Mouse (Mus musculus) ES-E14 (cell line): ENCODE data around the gene Scg3. TPM values are rescaled to one million over a fixed set of nuclear protein-coding genes. Genes with fewer than 3 reads are reported as not detected.
A peak's percentile ranks its signal among the peaks of the same experiment; 100 is the strongest.

ENCODE experiments used
- DNase-seq: peaks from one replicate; pipeline ENCODE4 v3.0.0-alpha.2; 2013; ENCODE audit warnings: low read depth, low spot score
- H3K27ac ChIP-seq: 2 replicates; pipeline ENCODE4 v1.5.1; 2012; ENCODE audit warnings: low read depth, mild to moderate bottlenecking, low read length, moderate library complexity, mixed read lengths; ENCODE audit not compliant: poor library complexity, insufficient read depth, severe bottlenecking
- H3K36me3 ChIP-seq: 2 replicates; pipeline ENCODE4 v1.6.1; 2012; ENCODE audit warnings: mild to moderate bottlenecking, low read length, moderate library complexity, mixed read lengths; ENCODE audit not compliant: control insufficient read depth, poor library complexity, insufficient read depth, severe bottlenecking
- H3K4me1 ChIP-seq, 2 experiments: fragments of 150-350 bp in 1 of 2; sonication (generic) in 1 of 2; 2 replicates each; pipeline ENCODE4 v1.6.1; 2012; ENCODE audit warnings: low read length in 2 of 2, mild to moderate bottlenecking in 1 of 2, mixed read lengths in 1 of 2; ENCODE audit not compliant: control insufficient read depth in 2 of 2, insufficient read depth in 2 of 2, poor library complexity in 1 of 2
- H3K4me3 ChIP-seq, 2 experiments: fragments of 150-350 bp in 1 of 2; sonication (generic) in 1 of 2; 2 replicates each; pipeline ENCODE4 v1.5.1; 2012; ENCODE audit warnings: low read length in 2 of 2, low read depth in 1 of 2, mild to moderate bottlenecking in 1 of 2, mixed read lengths in 1 of 2; ENCODE audit not compliant: insufficient read depth in 1 of 2, poor library complexity in 1 of 2, severe bottlenecking in 1 of 2
- H3K9ac ChIP-seq: 2 replicates; pipeline ENCODE4 v1.6.1; 2012; ENCODE audit warnings: low read depth, mild to moderate bottlenecking, low read length, mixed read lengths; ENCODE audit not compliant: poor library complexity, insufficient read depth, severe bottlenecking
- H3K9me3 ChIP-seq: fragments of 150-350 bp; sonication (generic); 2 replicates; pipeline ENCODE4 v1.6.1; 2012; ENCODE audit warnings: low read depth, mild to moderate bottlenecking, low read length; ENCODE audit not compliant: control insufficient read depth, insufficient read depth
- CHD2 ChIP-seq: IDR thresholded peaks from 2 replicates; pipeline ENCODE4 v1.6.1; 2014; ENCODE audit warnings: mild to moderate bottlenecking, low read depth, low read length, inconsistent platforms
- HCFC1 ChIP-seq: IDR thresholded peaks from 2 replicates; pipeline ENCODE4 v1.6.1; 2012; ENCODE audit warnings: low read length, inconsistent platforms, borderline replicate concordance; ENCODE audit not compliant: insufficient read depth
- MAFK ChIP-seq: IDR thresholded peaks from 2 replicates; pipeline ENCODE4 v1.6.1; 2014; ENCODE audit warnings: mild to moderate bottlenecking, low read depth, low read length, inconsistent platforms; ENCODE audit not compliant: insufficient read depth
- ZC3H11A ChIP-seq: IDR thresholded peaks from 2 replicates; pipeline ENCODE4 v1.6.1; 2012; ENCODE audit warnings: low read depth, mild to moderate bottlenecking, inconsistent platforms, low read length, borderline replicate concordance
- ZNF384 ChIP-seq: IDR thresholded peaks from 2 replicates; pipeline ENCODE4 v1.6.1; 2012; ENCODE audit warnings: low read depth, low read length, inconsistent platforms
- in situ Hi-C, 2 experiments: fragments of 600-800 bp; cut with MboI; formaldehyde crosslinking; loops; one replicate each; pipeline ENCODE4 v1.15.1; 2025; ENCODE audit warnings: low sequenced_read_pairs in 2 of 2, inconsistent platforms in 1 of 2; ENCODE audit not compliant: unreplicated experiment in 2 of 2
- total RNA-seq: library from RNA; depleted of rRNA; stranded (reverse); fragments of 300-350 nt; gene quantifications from 2 replicates; pipeline ENCODE4 v1.2.3, GENCODE M21; 2012

Gene Scg3
- total RNA-seq, 1 experiment = 0.76 TPM

DNA sequence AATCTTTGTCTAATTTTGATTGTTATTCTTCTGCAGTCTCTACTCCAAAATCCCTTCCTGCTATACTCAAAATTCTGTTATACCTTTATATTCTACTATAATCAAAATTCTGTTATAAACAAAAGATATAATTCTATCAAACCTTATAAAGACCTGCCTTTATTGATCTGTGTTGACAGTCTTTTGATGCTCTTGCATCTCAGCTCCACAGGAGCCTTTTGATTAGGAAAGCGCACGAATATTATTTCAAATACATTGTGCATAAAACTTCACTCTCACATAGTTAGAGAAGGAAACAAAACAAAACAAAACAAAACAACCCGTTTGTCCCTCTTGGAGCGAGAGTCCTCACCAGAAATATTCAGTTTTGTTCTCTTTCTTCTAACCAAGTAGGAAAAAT, 436 bp upstream of the Scg3 start:
- Histone ChIP-seq H3K36me3 (no peaks in the 10 kb centered on the region), H3K9me3 (no peaks in the 10 kb centered on the region), H3K9ac (peak overlapping the region; percentile 65), H3K27ac (no peak overlapping the region), H3K4me1 (no peaks in the 10 kb centered on the region; a peak in 1 of 4 replicates), H3K4me3 (peak overlapping the region; percentile 47 to 51)
- DNase-seq = no peak
- TF ChIP-seq ZC3H11A (no peak), MAFK (no peak)
- in situ Hi-C loops = no loop called here

DNA sequence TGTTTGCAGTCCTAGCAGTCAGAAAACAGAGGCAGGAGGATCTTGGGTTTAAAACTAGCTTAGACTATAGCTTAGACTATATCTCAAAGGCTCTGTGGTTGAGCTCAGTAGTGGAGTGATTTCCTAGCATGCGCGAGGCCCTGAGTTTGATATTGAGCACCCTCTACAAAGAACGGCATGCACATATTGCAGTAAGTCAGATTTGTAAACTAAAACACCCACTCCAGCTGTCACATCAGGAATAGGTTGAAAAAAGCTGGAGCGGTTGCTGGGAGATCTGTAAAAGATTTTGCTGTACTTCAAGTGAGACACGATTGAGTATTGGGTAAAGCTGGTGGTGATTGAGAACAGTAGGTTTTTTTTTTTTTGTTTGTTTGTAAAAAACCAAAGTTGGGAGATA, 3.2 kb downstream of the Scg3 start:
- no peaks in the 10 kb centered on the region for H3K9me3 ChIP-seq
- no peak for TF ChIP-seq MAFK
- no peak overlapping the region for H3K27ac ChIP-seq
- no peak overlapping the region for H3K4me3 ChIP-seq
- DNase-seq = no peak
- H3K36me3 ChIP-seq = no peaks in the 10 kb centered on the region
- no peaks in the 10 kb centered on the region; a peak in 1 of 4 replicates for H3K4me1 ChIP-seq
- in situ Hi-C loops = no loop called here
- no peak overlapping the region for H3K9ac ChIP-seq

DNA sequence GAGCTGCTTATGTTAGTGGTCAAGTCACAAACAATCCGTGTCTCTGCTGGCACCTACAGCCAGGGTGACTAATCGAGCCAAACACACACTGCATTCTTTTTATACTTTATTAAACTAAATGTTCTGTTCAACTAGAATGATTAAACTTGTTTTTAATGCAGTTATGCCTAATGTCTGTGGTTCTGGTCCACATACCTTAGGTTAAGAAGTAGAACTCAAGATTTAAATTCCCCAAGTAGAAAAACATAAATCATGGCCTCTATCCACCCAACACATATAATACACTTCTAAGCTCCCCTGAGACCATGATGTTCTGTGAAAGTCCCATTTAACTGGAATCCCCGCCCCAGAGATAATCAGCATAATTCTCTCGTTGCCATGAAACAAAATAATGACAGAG, 4.2 kb downstream of the Scg3 start:
- Histone ChIP-seq H3K9ac (no peak overlapping the region), H3K36me3 (no peaks in the 10 kb centered on the region), H3K4me3 (no peak overlapping the region), H3K4me1 (no peaks in the 10 kb centered on the region; a peak in 1 of 4 replicates), H3K27ac (no peak overlapping the region), H3K9me3 (no peaks in the 10 kb centered on the region)
- DNase-seq = no peak
- in situ Hi-C loops = no loop called here
- TF ChIP-seq CHD2 (no peak), ZNF384 (no peak)

DNA sequence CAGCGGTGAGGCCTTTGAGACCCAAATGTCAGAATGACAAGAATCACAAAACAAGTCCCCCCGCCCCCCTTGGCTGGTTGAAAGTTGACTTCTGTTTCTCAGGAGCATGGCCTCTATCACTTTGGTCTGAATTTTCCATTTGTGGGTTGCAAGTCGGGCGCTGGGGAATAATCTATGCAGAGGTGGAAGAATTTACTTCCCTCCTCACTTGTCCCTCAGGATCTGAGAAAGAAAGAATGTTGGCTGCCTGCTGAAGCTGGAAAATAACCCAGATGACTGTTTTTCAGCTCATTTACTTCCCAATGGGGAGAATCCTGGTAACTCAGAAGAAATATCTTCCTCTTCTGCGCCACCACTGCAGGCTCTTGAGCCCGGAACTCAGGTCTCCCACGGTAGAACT, 5.5 kb downstream of the Scg3 start:
- Histone ChIP-seq H3K4me1 (no peaks in the 10 kb centered on the region; a peak in 1 of 4 replicates), H3K9ac (no peak overlapping the region), H3K36me3 (no peaks in the 10 kb centered on the region), H3K4me3 (no peak overlapping the region), H3K9me3 (no peaks in the 10 kb centered on the region), H3K27ac (no peak overlapping the region)
- in situ Hi-C loops = no loop called here
- no peak for DNase-seq
- TF ChIP-seq MAFK (no peak), ZC3H11A (no peak), CHD2 (no peak), HCFC1 (no peak), ZNF384 (no peak)

DNA sequence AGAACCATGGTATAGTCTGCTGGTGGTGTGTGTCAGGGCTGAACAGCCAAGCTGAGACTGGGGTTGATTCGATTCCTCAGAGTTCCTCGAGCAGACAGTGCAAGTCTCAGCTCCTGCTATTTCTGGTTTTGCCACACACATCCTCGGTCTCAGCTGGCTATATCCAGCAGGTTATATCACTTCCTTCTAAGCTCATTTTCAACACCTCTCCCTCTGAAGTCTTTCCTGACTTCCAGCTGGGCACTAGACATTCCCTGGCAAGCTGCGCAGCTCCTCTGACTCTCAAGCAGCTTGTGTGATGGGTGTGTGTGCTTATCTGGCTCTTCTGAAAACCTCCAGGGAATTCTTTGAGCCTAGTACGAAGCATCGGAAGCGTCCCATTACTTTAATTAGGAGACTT, 7.6 kb downstream of the Scg3 start:
- in situ Hi-C loops = no loop called here
- Histone ChIP-seq H3K9ac (no peak overlapping the region), H3K36me3 (no peaks in the 10 kb centered on the region), H3K4me3 (no peak overlapping the region), H3K27ac (no peak overlapping the region), H3K9me3 (no peaks in the 10 kb centered on the region), H3K4me1 (no peaks in the 10 kb centered on the region)
- DNase-seq = no peak
- no peak for TF ChIP-seq HCFC1
- TF ChIP-seq ZC3H11A = no peak
- no peak for TF ChIP-seq CHD2
- TF ChIP-seq ZNF384 = no peak
- no peak for TF ChIP-seq MAFK
